Mouse (Mus musculus): ENCODE data around the gene Osgep. TPM values are rescaled to one million over a fixed set of nuclear protein-coding genes. Genes with fewer than 3 reads are reported as not detected.
"Not testable (repeated sequence)": the region's sequence is repeated elsewhere in the genome, so short reads cannot be mapped to it uniquely, and the experiment has no call there.

The Osgep gene
- polyA plus RNA-seq, 1 experiment from 2014 or later = 134 TPM

DNA sequence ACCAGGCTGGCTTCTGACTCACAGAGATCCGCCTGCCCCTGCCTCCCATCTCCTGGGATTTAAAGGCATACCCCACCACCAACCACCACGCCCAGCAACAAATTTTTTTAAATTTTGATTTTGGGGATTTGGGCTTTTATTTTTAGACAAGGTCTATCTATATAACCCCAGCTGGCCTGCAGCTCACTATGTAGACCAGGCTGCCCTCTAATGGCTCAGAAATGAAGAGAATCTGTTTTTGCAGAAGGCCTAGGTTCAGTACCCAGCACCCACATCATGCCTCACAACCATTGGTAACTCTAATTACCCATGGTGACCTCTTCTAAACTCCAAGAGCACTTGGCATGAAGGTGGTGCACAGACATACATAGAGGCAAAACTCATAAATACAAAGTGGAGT is 53.4 kb downstream of the Osgep start:
- 95% methylated on average over 2 of the region's 2 CpGs for WGBS
- 0 out of 2 replicates have a peak, but pooled peaks cover 4% of the 10 kb centered on the region for H3K4me1 ChIP-seq (ENCODE audit: control insufficient read depth, insufficient read depth, low read length)
- H3K27ac ChIP-seq (ENCODE audit: low read length) = no peak overlapping the region; the same call in 1 of the 2 replicates
- no peak for ATAC-seq (replicated peaks; ENCODE audit: extremely low read depth, insufficient read depth, low FRiP score)
- H3K4me3 ChIP-seq (ENCODE audit: low read length) = no peak overlapping the region
- H3K9ac ChIP-seq (ENCODE audit: low read length) = no peak overlapping the region
- H3K36me3 ChIP-seq (ENCODE audit: control insufficient read depth, insufficient read depth) = 0 out of 2 replicates have a peak, but pooled peaks cover 7% of the 10 kb centered on the region
- H3K27me3 ChIP-seq (ENCODE audit: control insufficient read depth, insufficient read depth, low read length) = no peaks in the 10 kb centered on the region
- H3K4me2 ChIP-seq (ENCODE audit: low read depth, low read length) = no peak overlapping the region
- no peaks in the 10 kb centered on the region for H3K9me3 ChIP-seq (replicated peaks; ENCODE audit: control insufficient read depth, low read length)

- Histone ChIP-seq H3K4me2 (ENCODE audit: low read depth, low read length) (peak overlapping the region; percentile 73), H3K4me3 (ENCODE audit: low read length) (peak overlapping the region; percentile 71), H3K4me1 (ENCODE audit: control insufficient read depth, insufficient read depth, low read length) (0 out of 2 replicates have a peak, but pooled peaks cover 4% of the 10 kb centered on the region), H3K27ac (ENCODE audit: low read length) (peak overlapping the region; percentile 73), H3K9ac (ENCODE audit: low read length) (peak overlapping the region; percentile 78), H3K36me3 (ENCODE audit: control insufficient read depth, insufficient read depth) (0 out of 2 replicates have a peak, but pooled peaks cover 7% of the 10 kb centered on the region), H3K9me3 (replicated peaks; ENCODE audit: control insufficient read depth, low read length) (no peaks in the 10 kb centered on the region), H3K27me3 (ENCODE audit: control insufficient read depth, insufficient read depth, low read length) (no peaks in the 10 kb centered on the region)
- ATAC-seq (replicated peaks; ENCODE audit: extremely low read depth, insufficient read depth, low FRiP score) = no peak; the same call in 1 of the 2 replicates
- WGBS = 19% methylated on average over 5 of the region's 5 CpGs
These were observed 53.9 kb downstream of the Osgep start for GRCm38 (mm10) chr14:50870805-50871143.

GRCm38 (mm10) chr14:50869889-50870804 is 54.5 kb downstream of the Osgep start, which contains the start of gene Tep1:
Gene Tep1 (minus strand): TSS chr14:50870560.
- peak within 1 kb of the TSS; percentile 78 for H3K9ac ChIP-seq (ENCODE audit: low read length)
- H3K27me3 ChIP-seq (ENCODE audit: control insufficient read depth, insufficient read depth, low read length) = no peaks in the 10 kb centered on the region
- no peaks in the 10 kb centered on the region for H3K9me3 ChIP-seq (replicated peaks; ENCODE audit: control insufficient read depth, low read length)
- peak; percentile 90 for ATAC-seq (replicated peaks; ENCODE audit: extremely low read depth, insufficient read depth, low FRiP score)
- H3K27ac ChIP-seq (ENCODE audit: low read length) = peak within 1 kb of the TSS; percentile 73
- 0 out of 2 replicates have a peak, but pooled peaks cover 4% of the 10 kb centered on the region for H3K4me1 ChIP-seq (ENCODE audit: control insufficient read depth, insufficient read depth, low read length)
- peak within 1 kb of the TSS; percentile 73 for H3K4me2 ChIP-seq (ENCODE audit: low read depth, low read length)
- H3K36me3 ChIP-seq (ENCODE audit: control insufficient read depth, insufficient read depth) = 0 out of 2 replicates have a peak, but pooled peaks cover 7% of the 10 kb centered on the region
- 7% methylated on average over 32 of the region's 32 CpGs for WGBS
- H3K4me3 ChIP-seq (ENCODE audit: low read length) = peak within 1 kb of the TSS; percentile 71

GRCm38 (mm10) chr14:50868656-50869055 is 56.0 kb downstream of the Osgep start:
- Histone ChIP-seq H3K4me1 (ENCODE audit: control insufficient read depth, insufficient read depth, low read length) (0 out of 2 replicates have a peak, but pooled peaks cover 4% of the 10 kb centered on the region), H3K27me3 (ENCODE audit: control insufficient read depth, insufficient read depth, low read length) (no peaks in the 10 kb centered on the region), H3K9ac (ENCODE audit: low read length) (no peak overlapping the region), H3K9me3 (replicated peaks; ENCODE audit: control insufficient read depth, low read length) (no peaks in the 10 kb centered on the region), H3K4me3 (ENCODE audit: low read length) (no peak overlapping the region), H3K36me3 (ENCODE audit: control insufficient read depth, insufficient read depth) (peaks cover 7% of the 10 kb centered on the region; the same call in 1 of the 2 replicates), H3K4me2 (ENCODE audit: low read depth, low read length) (no peak overlapping the region), H3K27ac (ENCODE audit: low read length) (no peak overlapping the region)
- WGBS = 88% methylated on average over 5 of the region's 5 CpGs
- no peak for ATAC-seq (replicated peaks; ENCODE audit: extremely low read depth, insufficient read depth, low FRiP score)

GRCm38 (mm10) chr14:50868211-50868610 is 56.5 kb downstream of the Osgep start:
- no peaks in the 10 kb centered on the region for H3K9me3 ChIP-seq (replicated peaks; ENCODE audit: control insufficient read depth, low read length)
- H3K4me2 ChIP-seq (ENCODE audit: low read depth, low read length) = no peak overlapping the region
- no peak overlapping the region for H3K27ac ChIP-seq (ENCODE audit: low read length)
- H3K4me1 ChIP-seq (ENCODE audit: control insufficient read depth, insufficient read depth, low read length) = 0 out of 2 replicates have a peak, but pooled peaks cover 4% of the 10 kb centered on the region
- no peak overlapping the region for H3K9ac ChIP-seq (ENCODE audit: low read length)
- H3K27me3 ChIP-seq (ENCODE audit: control insufficient read depth, insufficient read depth, low read length) = no peaks in the 10 kb centered on the region
- WGBS = 73% methylated on average over 4 of the region's 4 CpGs
- H3K36me3 ChIP-seq (ENCODE audit: control insufficient read depth, insufficient read depth) = peaks cover 8% of the 10 kb centered on the region; the same call in 1 of the 2 replicates
- no peak for ATAC-seq (replicated peaks; ENCODE audit: extremely low read depth, insufficient read depth, low FRiP score)
- no peak overlapping the region for H3K4me3 ChIP-seq (ENCODE audit: low read length)

- Histone ChIP-seq H3K27ac (ENCODE audit: low read length) (no peak overlapping the region), H3K9ac (ENCODE audit: low read length) (no peak overlapping the region), H3K4me3 (ENCODE audit: low read length) (no peak overlapping the region), H3K4me1 (ENCODE audit: control insufficient read depth, insufficient read depth, low read length) (0 out of 2 replicates have a peak, but pooled peaks cover 4% of the 10 kb centered on the region), H3K9me3 (replicated peaks; ENCODE audit: control insufficient read depth, low read length) (no peaks in the 10 kb centered on the region), H3K27me3 (ENCODE audit: control insufficient read depth, insufficient read depth, low read length) (no peaks in the 10 kb centered on the region), H3K4me2 (ENCODE audit: low read depth, low read length) (no peak overlapping the region), H3K36me3 (ENCODE audit: control insufficient read depth, insufficient read depth) (peaks cover 8% of the 10 kb centered on the region)
- no peak for ATAC-seq (replicated peaks; ENCODE audit: extremely low read depth, insufficient read depth, low FRiP score)
- 87% methylated on average over 3 of the region's 3 CpGs for WGBS
These were observed 57.7 kb downstream of the Osgep start for GRCm38 (mm10) chr14:50866966-50867365.

- H3K4me3 ChIP-seq (ENCODE audit: low read length); H3K9me3 ChIP-seq (replicated peaks; ENCODE audit: control insufficient read depth, low read length); H3K9ac ChIP-seq (ENCODE audit: low read length); H3K4me1 ChIP-seq (ENCODE audit: control insufficient read depth, insufficient read depth, low read length); H3K27me3 ChIP-seq (ENCODE audit: control insufficient read depth, insufficient read depth, low read length); H3K4me2 ChIP-seq (ENCODE audit: low read depth, low read length); ATAC-seq (replicated peaks; ENCODE audit: extremely low read depth, insufficient read depth, low FRiP score); H3K27ac ChIP-seq (ENCODE audit: low read length): not testable (repeated sequence)
- H3K36me3 ChIP-seq (ENCODE audit: control insufficient read depth, insufficient read depth) = peaks cover 18% of the 10 kb centered on the region
These were observed 59.7 kb downstream of the Osgep start for GRCm38 (mm10) chr14:50865005-50865404.

GRCm38 (mm10) chr14:50862641-50863040 is 62.1 kb downstream of the Osgep start:
- Histone ChIP-seq H3K4me2 (ENCODE audit: low read depth, low read length) (no peak overlapping the region), H3K9ac (ENCODE audit: low read length) (no peak overlapping the region), H3K36me3 (ENCODE audit: control insufficient read depth, insufficient read depth) (peaks cover 23% of the 10 kb centered on the region), H3K9me3 (replicated peaks; ENCODE audit: control insufficient read depth, low read length) (no peaks in the 10 kb centered on the region; the same call in 1 of the 2 replicates), H3K4me3 (ENCODE audit: low read length) (no peak overlapping the region), H3K27ac (ENCODE audit: low read length) (no peak overlapping the region), H3K4me1 (ENCODE audit: control insufficient read depth, insufficient read depth, low read length) (no peaks in the 10 kb centered on the region), H3K27me3 (ENCODE audit: control insufficient read depth, insufficient read depth, low read length) (no peaks in the 10 kb centered on the region)
- WGBS = 87% methylated on average over 10 of the region's 10 CpGs
- no peak for ATAC-seq (replicated peaks; ENCODE audit: extremely low read depth, insufficient read depth, low FRiP score)
